Mouse (Mus musculus) layer of hippocampus, postnatal 14 days (tissue): ENCODE data around the gene Adig. TPM values are rescaled to one million over a fixed set of nuclear protein-coding genes. Genes with fewer than 3 reads are reported as not detected.

Experiments used
- DNase-seq, 2 experiments: peaks; one replicate each; pipeline ENCODE4 v3.0.0; 2021 to 2022; ENCODE audit warnings: low spot score in 2 of 2, mixed read lengths in 1 of 2
- total RNA-seq, 2 experiments: library from RNA; stranded (reverse); gene quantifications; 2 replicates each; pipeline ENCODE4 v1.2.3; 2021

Gene Adig
- total RNA-seq, 2 experiments from 2014 or later: not detected

GRCm38 (mm10) chr2:158539433-158540305 is 37.3 kb downstream of the Adig start:
- no peak for DNase-seq

DNA sequence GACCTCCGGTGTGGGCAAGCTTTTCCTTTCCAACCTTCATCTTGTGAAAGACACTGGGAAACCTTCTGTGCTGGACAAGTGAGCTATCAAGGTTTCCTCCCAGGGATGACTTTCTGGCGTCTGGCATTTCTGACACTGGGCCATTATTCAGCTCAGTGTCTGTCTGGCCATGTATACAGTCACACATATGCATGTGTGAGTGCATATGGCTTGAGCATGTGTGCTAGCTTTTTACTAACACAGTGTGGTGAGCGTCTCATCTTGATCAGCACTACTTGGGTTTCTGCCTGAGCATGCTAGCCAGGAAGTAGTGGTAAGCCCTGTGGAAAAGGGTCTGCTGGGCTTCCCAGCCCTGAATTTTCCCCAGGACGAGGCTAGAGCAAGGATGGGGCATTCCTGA is 38.9 kb downstream of the Adig start:
- no peak for DNase-seq

DNA sequence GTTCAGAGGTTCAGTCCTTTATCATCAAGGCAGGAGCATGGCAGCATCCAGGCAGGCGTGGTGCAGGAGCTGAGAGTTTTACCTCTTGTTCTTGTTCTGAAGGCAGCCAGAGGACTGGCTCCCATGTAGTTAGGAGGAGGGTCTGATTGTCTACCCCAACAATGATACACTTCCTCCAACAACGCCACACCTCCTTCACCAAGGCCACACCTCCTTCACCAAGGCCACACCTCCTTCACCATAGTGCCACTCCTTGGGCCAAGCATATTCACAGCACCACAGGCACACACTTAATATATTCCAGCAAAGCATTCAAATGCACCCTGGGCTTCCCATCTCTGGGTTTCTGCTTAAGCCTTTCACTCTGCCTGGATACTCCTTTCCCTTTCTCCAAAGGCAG is 42.9 kb downstream of the Adig start:
- DNase-seq: no peak

GRCm38 (mm10) chr2:158546751-158547150 is 44.3 kb downstream of the Adig start:
- peak; percentile 71 to 78 for DNase-seq

- DNase-seq: peak; percentile 75 to 86
Observed at GRCm38 (mm10) chr2:158550067-158550466, 47.7 kb downstream of the Adig start.

GRCm38 (mm10) chr2:158554366-158554765 is 52.0 kb downstream of the Adig start:
- DNase-seq: no peak

GRCm38 (mm10) chr2:158555252-158555651 is 52.8 kb downstream of the Adig start:
- DNase-seq: no peak

DNA sequence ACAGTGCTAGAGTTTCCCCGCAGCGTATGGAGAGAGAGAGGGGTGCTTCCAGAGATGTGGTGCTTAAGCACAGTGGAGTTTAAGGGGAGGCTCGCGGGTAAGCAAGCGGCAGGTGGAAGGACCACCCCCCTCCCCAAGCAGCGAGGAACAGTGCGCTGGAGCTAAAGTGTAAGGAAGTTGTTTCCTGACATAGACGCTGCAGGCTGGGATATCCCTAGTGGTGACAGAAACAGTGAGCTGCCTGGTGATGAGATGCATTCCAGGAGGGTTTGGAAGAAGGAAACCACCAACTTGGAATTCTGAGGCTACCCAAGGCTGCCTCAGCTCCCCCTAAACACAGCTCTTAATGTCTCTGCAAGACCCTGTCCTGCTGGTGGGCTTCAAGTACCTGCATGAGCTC is 53.4 kb downstream of the Adig start:
- DNase-seq: no peak

DNA sequence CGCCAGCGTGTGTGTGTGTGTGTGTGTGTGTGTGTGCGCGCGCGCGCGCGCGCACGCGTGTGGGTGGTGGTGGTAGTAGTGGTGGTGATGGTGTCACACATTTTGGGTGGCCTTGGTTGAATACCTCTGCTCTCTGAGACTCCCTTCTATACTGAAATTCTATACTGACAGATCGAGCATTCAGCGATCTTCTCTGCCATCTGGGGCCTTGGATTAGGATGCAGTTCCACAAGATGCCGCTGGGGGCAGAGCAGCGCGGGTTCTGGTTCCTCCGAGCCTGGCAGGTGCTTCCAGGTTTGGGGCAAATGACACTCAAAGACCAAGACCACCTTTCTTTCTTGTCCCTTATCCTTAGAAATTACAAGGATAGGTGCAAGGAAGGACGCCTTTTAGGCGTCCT is 53.8 kb downstream of the Adig start:
- DNase-seq: peak; percentile 76 to 80

DNA sequence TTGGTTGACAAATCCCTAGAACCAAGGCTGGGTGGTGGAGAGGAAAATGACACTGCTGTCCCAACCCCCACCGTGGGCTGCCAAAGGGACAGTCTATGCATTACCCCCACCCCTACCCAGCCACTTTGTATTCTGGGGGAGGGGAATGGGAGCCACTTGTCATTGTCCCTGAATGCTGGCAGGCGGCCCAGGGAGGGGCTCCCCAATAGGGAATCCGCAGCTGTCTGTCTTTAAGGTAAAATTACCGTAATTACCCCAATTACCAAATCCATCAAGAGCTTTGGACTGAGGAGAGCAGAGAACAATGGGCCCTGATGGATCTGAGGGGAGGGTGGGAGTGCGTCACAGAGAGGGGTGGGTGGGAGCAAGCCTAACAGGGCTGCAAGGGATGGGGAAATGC is 54.3 kb downstream of the Adig start:
- no peak for DNase-seq

Other genes with a start within 250 kb of the Adig start
- not detected for gene Bpi, start 244.5 kb upstream of the Adig start, total RNA-seq
- gene Lbp, start 196.1 kb upstream of the Adig start, total RNA-seq: 1 to 10 TPM; 2.3 to 8.0 TPM
- gene Snhg11, start 127.0 kb upstream of the Adig start, total RNA-seq: 100 to 1,000 TPM; 427 to 584 TPM
- gene Ralgapb, start 92.8 kb upstream of the Adig start, total RNA-seq: 10 to 100 TPM; 78.6 to 80.4 TPM
- gene Arhgap40, start 10.2 kb downstream of the Adig start, total RNA-seq: under 1 TPM in 1 of 2 experiments, not detected in 1; 0.45 TPM
- 10 to 100 TPM; 76.0 to 76.9 TPM for gene Slc32a1, start 108.2 kb downstream of the Adig start, total RNA-seq
- 10 to 100 TPM; 10.2 to 10.9 TPM for gene Actr5, start 122.3 kb downstream of the Adig start, total RNA-seq
- 10 to 100 TPM; 97.4 to 97.9 TPM for gene Ppp1r16b, start 162.8 kb downstream of the Adig start, total RNA-seq